8 mouse cellular contexts compared by ENCODE assay signal in genomic region chr13:80940421-80940820, GRCm38 (mm10). TPM values are rescaled to one million over a fixed set of nuclear protein-coding genes. Genes with fewer than 3 reads are reported as not detected.
DNase-seq lines count a peak whose midpoint lies in the region; ATAC-seq and TF ChIP-seq lines count a peak whose summit lies in the region.

No protein-coding gene starts in this region.

- intact Hi-C loops in left cerebral cortex, adult 2 months (cut with DNase I) = no loop called here
- intact Hi-C loops in heart, postnatal 10 days (cut with DNase I) = no loop called here

- H3K4me1 ChIP-seq in hindbrain, embryonic 14.5 days (replicated peaks; ENCODE audit: control insufficient read depth, insufficient read depth, low read length) = no peaks in the 10 kb centered on the region
- H3K4me1 ChIP-seq in hindbrain, embryonic 16.5 days (ENCODE audit: control insufficient read depth, insufficient read depth, low read depth, low read length) = no peaks in the 10 kb centered on the region

- no peak overlapping the region for H3K4me2 ChIP-seq in hindbrain, embryonic 14.5 days (replicated peaks)
- H3K4me2 ChIP-seq in hindbrain, embryonic 16.5 days (ENCODE audit: low read length) = no peak overlapping the region

- no peaks in the 10 kb centered on the region for H3K9me3 ChIP-seq in hindbrain, embryonic 14.5 days (ENCODE audit: control insufficient read depth, low read length)
- H3K9me3 ChIP-seq in hindbrain, embryonic 16.5 days (ENCODE audit: control insufficient read depth, low read length) = no peaks in the 10 kb centered on the region

- no peak for TF ChIP-seq CTCF in left cerebral cortex, adult 2 months (IDR thresholded peaks at IDR 0.05)

- ATAC-seq in megakaryocyte, adult 5-6 weeks (ENCODE audit: poor library complexity, severe bottlenecking) = peak; percentile 9
- no peak for ATAC-seq in hindbrain, embryonic 14.5 days (ENCODE audit: low FRiP score)
- ATAC-seq in hindbrain, embryonic 16.5 days = no peak

- H3K36me3 ChIP-seq in hindbrain, embryonic 14.5 days (replicated peaks; ENCODE audit: control insufficient read depth, insufficient read depth) = no peaks in the 10 kb centered on the region
- no peaks in the 10 kb centered on the region for H3K36me3 ChIP-seq in hindbrain, embryonic 16.5 days (ENCODE audit: control insufficient read depth, insufficient read depth, low read length)

- no peak for DNase-seq in left cerebral cortex, adult 2 months (ENCODE audit: extremely low spot score in 1 of 2, low spot score in 2 of 2)
- DNase-seq in left cerebral cortex, adult 8-10 months (ENCODE audit: low spot score in 2 of 2) = no peak
- peak; percentile 64 to 70 for DNase-seq in adrenal gland, postnatal 36 days
- DNase-seq in heart, postnatal 10 days = peak; percentile 54 to 64
- no peak for DNase-seq in cerebellum, postnatal 14 days
- no peak for DNase-seq in hindbrain, embryonic 14.5 days (ENCODE audit: low spot score)

- no peak overlapping the region for H3K9ac ChIP-seq in hindbrain, embryonic 14.5 days
- H3K9ac ChIP-seq in hindbrain, embryonic 16.5 days (ENCODE audit: low read depth, low read length) = no peak overlapping the region

- 89% methylated on average over 5 of the region's 5 CpGs for WGBS in hindbrain, embryonic 14.5 days
- WGBS in hindbrain, embryonic 16.5 days = 85% methylated on average over 5 of the region's 5 CpGs

- peak overlapping the region; percentile 72 for H3K27ac ChIP-seq in left cerebral cortex, adult 2 months
- H3K27ac ChIP-seq in hindbrain, embryonic 14.5 days = no peak overlapping the region
- H3K27ac ChIP-seq in hindbrain, embryonic 16.5 days (ENCODE audit: low read depth, low read length) = no peak overlapping the region

- no peak overlapping the region for H3K4me3 ChIP-seq in left cerebral cortex, adult 2 months
- H3K4me3 ChIP-seq in hindbrain, embryonic 14.5 days (replicated peaks; ENCODE audit: low read length) = no peak overlapping the region
- no peak overlapping the region for H3K4me3 ChIP-seq in hindbrain, embryonic 16.5 days (ENCODE audit: low read length)

- H3K27me3 ChIP-seq in hindbrain, embryonic 14.5 days (ENCODE audit: control insufficient read depth, insufficient read depth, low read length) = no peaks in the 10 kb centered on the region
- no peaks in the 10 kb centered on the region for H3K27me3 ChIP-seq in hindbrain, embryonic 16.5 days (replicated peaks; ENCODE audit: control insufficient read depth, insufficient read depth, low read length)

RNA-seq across cellular contexts. Expression of gene Arrdc3, which starts 57.2 kb away (rescaled TPM):
- 10 to 100 TPM; 34.0 to 39.4 TPM for total RNA-seq in left cerebral cortex, adult 2 months (2021)
- total RNA-seq in left cerebral cortex, adult 8-10 months (2022) = 10 to 100 TPM; 42.5 to 55.6 (median 46.6) TPM
- total RNA-seq in adrenal gland, postnatal 36 days (2021) = 100 to 1,000 TPM in 1 of 2 experiments, 10 to 100 TPM in 1; 72.9 to 186 TPM
- 10 to 100 TPM; 44.7 to 51.3 TPM for total RNA-seq in heart, postnatal 10 days (2021)
- 44.1 and 57.6 TPM in 2 replicates for total RNA-seq in megakaryocyte, adult 5-6 weeks (2015)
- 70.0 and 72.3 TPM in 2 replicates for total RNA-seq in megakaryocyte, adult 5-6 weeks (2017)
- polyA plus RNA-seq in hindbrain, embryonic 14.5 days (2014; fragmentation: Nextera tagmentation; extraction: Ambion mirVana) = 41.1 and 58.7 TPM in 2 replicates
- polyA plus RNA-seq in hindbrain, embryonic 16.5 days (2015; fragmentation: Nextera tagmentation; extraction: Ambion mirVana) = 39.7 and 43.6 TPM in 2 replicates

Comparison
In these comparisons a context has a peak if more than half of its experiments do, and no peak if none do; other contexts are left out.
1. DNase-seq: peak in adrenal gland, postnatal 36 days (2 of 2) and heart, postnatal 10 days (2 of 2); none in left cerebral cortex, adult 2 months (0 of 2), left cerebral cortex, adult 8-10 months (0 of 2), cerebellum, postnatal 14 days (0 of 2) and hindbrain, embryonic 14.5 days (single experiment).